ENCODE assay signal across 26 mouse cellular contexts in genomic region chr11:46126317-46126716, GRCm38 (mm10). TPM values are rescaled to one million over a fixed set of nuclear protein-coding genes. Genes with fewer than 3 reads are reported as not detected.
DNase-seq lines count a peak whose midpoint lies in the region; TF ChIP-seq lines count a peak whose summit lies in the region.
"Had no signal": no experiment of that assay in that cellular context is flagged by ENCODE, and none has a peak within 500 bp of the region (broad histone marks: within the 10 kb centered on the region; RNA-seq: fewer than 3 reads in every experiment).

No protein-coding gene starts in this region.

- peaks cover 4% of the 10 kb centered on the region; the same call in 1 of the 2 replicates for H3K36me3 ChIP-seq in spleen, adult 2 months (ENCODE audit: control insufficient read depth, insufficient read depth, low read length)
- H3K36me3 ChIP-seq in CH12.LX (replicated peaks in 1 of 2; ENCODE audit: control insufficient read depth in 1 of 2, insufficient read depth in 1 of 2, low read length in 1 of 2) = peaks cover 0 to under 1% of the 10 kb centered on the region in 2 experiments
- peaks cover 8% of the 10 kb centered on the region for H3K36me3 ChIP-seq in heart, adult 2 months (ENCODE audit: control insufficient read depth, insufficient read depth, low read length)

- peaks cover 33% of the 10 kb centered on the region for H3K4me1 ChIP-seq in spleen, adult 2 months (ENCODE audit: control insufficient read depth, insufficient read depth, insufficient read length)
- H3K4me1 ChIP-seq in CH12.LX (ENCODE audit: control insufficient read depth in 1 of 2, insufficient read depth in 2 of 2) = peaks cover 23 to 67% of the 10 kb centered on the region in 2 experiments
- H3K4me1 ChIP-seq in heart, adult 2 months (ENCODE audit: control insufficient read depth, insufficient read depth, low read length) = peaks cover 19% of the 10 kb centered on the region
- H3K4me1 ChIP-seq: embryonic facial prominence, embryonic 12.5 days; embryonic facial prominence, embryonic 15.5 days; hindbrain, embryonic 10.5 days; hindbrain, embryonic 13.5 days; intestine, embryonic 15.5 days had no signal

- TF ChIP-seq RAD21 in CH12.LX (IDR thresholded peaks at IDR 0.05; ENCODE audit: low read depth, low read length) = no peak; the same call in 1 of the 2 replicates

- WGBS in spleen, adult 2 months = 30% methylated on average over 7 of the region's 7 CpGs
- WGBS in heart, adult 2 months = 90% methylated on average over 7 of the region's 7 CpGs

- no peaks in the 10 kb centered on the region for H3K9me3 ChIP-seq in CH12.LX (replicated peaks; ENCODE audit: low read length)
- H3K9me3 ChIP-seq: embryonic facial prominence, embryonic 12.5 days; embryonic facial prominence, embryonic 15.5 days; heart, embryonic 12.5 days; heart, embryonic 15.5 days; hindbrain, embryonic 10.5 days; hindbrain, embryonic 13.5 days; intestine, embryonic 15.5 days had no signal

- no peak for TF ChIP-seq POLR2A in spleen, adult 2 months (IDR thresholded peaks at IDR 0.05; ENCODE audit: low read depth, low read length)
- TF ChIP-seq POLR2A in CH12.LX (IDR thresholded peaks at IDR 0.05; ENCODE audit: low read depth, low read length) = no peak
- no peak for TF ChIP-seq POLR2A in heart, adult 2 months (IDR thresholded peaks at IDR 0.05; ENCODE audit: insufficient read depth, low read depth, low read length)

- peak overlapping the region; percentile 92 for H3K4me2 ChIP-seq in CH12.LX (ENCODE audit: insufficient read depth, low read depth, poor library complexity, severe bottlenecking)
- H3K4me2 ChIP-seq: embryonic facial prominence, embryonic 12.5 days; embryonic facial prominence, embryonic 15.5 days; heart, embryonic 12.5 days; heart, embryonic 15.5 days; hindbrain, embryonic 13.5 days; intestine, embryonic 15.5 days had no signal

- TF ChIP-seq EP300 in CH12.LX (IDR thresholded peaks at IDR 0.05; ENCODE audit: low read length) = peak; percentile 41; the same call in 1 of the 2 replicates
- no peak for TF ChIP-seq EP300 in heart, adult 2 months (IDR thresholded peaks at IDR 0.05; ENCODE audit: insufficient read depth, low read depth, low read length)

- in situ Hi-C loops in CH12.LX (cut with MboI; ENCODE audit: low pct_ligation_motif_present, low pct_unique_long_range_greater_than_20kb, low sequenced_read_pairs) = loop anchor here (5.0 to 25.0 kb wide), 2 partner anchors 64 to 164 kb away; partner anchors contain the start of gene Thg1l

- peak overlapping the region; percentile 99 for H3K27ac ChIP-seq in spleen, adult 2 months (ENCODE audit: insufficient read depth, low read length)
- H3K27ac ChIP-seq in CH12.LX (ENCODE audit: insufficient read depth, low read depth) = no peak overlapping the region
- H3K27ac ChIP-seq in heart, adult 2 months = no peak overlapping the region
- H3K27ac ChIP-seq: embryonic facial prominence, embryonic 12.5 days; embryonic facial prominence, embryonic 15.5 days; hindbrain, embryonic 10.5 days; hindbrain, embryonic 13.5 days; intestine, embryonic 15.5 days had no signal

- DNase-seq in spleen, adult 2 months (ENCODE audit: low read depth in 1 of 2, low spot score in 2 of 2) = peak; percentile 36 to 39
- DNase-seq in spleen, adult 12 weeks (ENCODE audit: low spot score) = no peak
- DNase-seq in B cell, adult 2 months = peak; percentile 48 to 54
- peak; percentile 73 for DNase-seq in CH12.LX (ENCODE audit: extremely low read depth)
- no peak for DNase-seq in heart, adult 2 months
- no peak for DNase-seq in adrenal gland, adult (ENCODE audit: inconsistent age in 2 of 2, low spot score in 1 of 2)
- DNase-seq: adrenal gland, adult 8-10 months; adrenal gland, postnatal 36 days; cerebellum, adult 11 months; cerebellum, adult 2 months; cerebellum, adult 9-11 months; cerebellum, postnatal 25 days; forebrain, postnatal 0 days; gastrocnemius, adult 2 months; gastrocnemius, postnatal 14 days; heart, postnatal 10 days; heart, postnatal 36 days had no signal

- intact Hi-C loops in heart, adult 2 months (cut with DNase I) = loop anchor here (10.0 kb wide), 1 partner anchor 182 kb away; the partner anchor contains the start of gene Lsm11

- H3K9ac ChIP-seq in CH12.LX (ENCODE audit: insufficient read depth, low read depth) = no peak overlapping the region; the same call in 1 of the 2 replicates
- H3K9ac ChIP-seq in heart, adult 2 months (ENCODE audit: low read depth, low read length) = no peak overlapping the region
- H3K9ac ChIP-seq: embryonic facial prominence, embryonic 12.5 days; embryonic facial prominence, embryonic 15.5 days; forebrain, postnatal 0 days; heart, embryonic 12.5 days; heart, embryonic 15.5 days; hindbrain, embryonic 13.5 days; intestine, embryonic 15.5 days had no signal

- no peaks in the 10 kb centered on the region for H3K79me2 ChIP-seq in CH12.LX (replicated peaks; ENCODE audit: control insufficient read depth, extremely low read depth, insufficient read depth, poor library complexity, severe bottlenecking)
- H3K79me2 ChIP-seq in heart, adult 2 months (replicated peaks; ENCODE audit: control insufficient read depth, insufficient read depth, low read length) = no peaks in the 10 kb centered on the region

- no peak overlapping the region for H3K4me3 ChIP-seq in spleen, adult 2 months (ENCODE audit: extremely low read depth, insufficient read depth, insufficient read length)
- H3K4me3 ChIP-seq in CH12.LX (replicated peaks in 1 of 3; ENCODE audit: low read depth in 2 of 3, low read length in 2 of 3, poor library complexity in 1 of 3) = no peak overlapping the region
- H3K4me3 ChIP-seq in heart, adult 2 months = no peak overlapping the region
- H3K4me3 ChIP-seq: embryonic facial prominence, embryonic 12.5 days; embryonic facial prominence, embryonic 15.5 days; gastrocnemius, adult 2 months; heart, embryonic 12.5 days; heart, embryonic 15.5 days; hindbrain, embryonic 10.5 days; hindbrain, embryonic 13.5 days; intestine, embryonic 15.5 days had no signal

- no peak for TF ChIP-seq CTCF in spleen, adult 2 months (IDR thresholded peaks at IDR 0.05; ENCODE audit: extremely low read depth, insufficient read depth, insufficient read length, insufficient replicate concordance)
- TF ChIP-seq CTCF in CH12.LX (conservative IDR thresholded peaks at IDR 0.05 in 1 of 2, IDR thresholded peaks at IDR 0.05 in 1 of 2; ENCODE audit: low read depth in 2 of 2, low read length in 2 of 2) = no peak
- no peak for TF ChIP-seq CTCF in heart, adult 2 months (IDR thresholded peaks at IDR 0.05)

- no peaks in the 10 kb centered on the region for H3K27me3 ChIP-seq in spleen, adult 2 months (ENCODE audit: control insufficient read depth, insufficient read depth, low read length)
- no peaks in the 10 kb centered on the region for H3K27me3 ChIP-seq in CH12.LX (replicated peaks)
- no peaks in the 10 kb centered on the region for H3K27me3 ChIP-seq in heart, adult 2 months (ENCODE audit: control insufficient read depth, insufficient read depth, low read length)
- H3K27me3 ChIP-seq: embryonic facial prominence, embryonic 12.5 days; embryonic facial prominence, embryonic 15.5 days; heart, embryonic 12.5 days; heart, embryonic 15.5 days; hindbrain, embryonic 13.5 days; intestine, embryonic 15.5 days had no signal

- dilution Hi-C loops in CH12.LX (cut with MboI; ENCODE audit: extremely low pct_ligation_motif_present, extremely low pct_unique_long_range_greater_than_20kb, low sequenced_read_pairs) = no loop called here

TF ChIP-seq in CH12.LX, 34 proteins besides CTCF, POLR2A, EP300 and RAD21:
- TF ChIP-seq CHD1 (IDR thresholded peaks at IDR 0.05; ENCODE audit: low read depth, low read length) = peak; percentile 51; the same call in 1 of the 2 replicates
- no peak; the same call in 1 of the 2 replicates for TF ChIP-seq IRF4 (IDR thresholded peaks at IDR 0.05; ENCODE audit: low read depth, low read length)
- no peak for TF ChIP-seq MXI1 (IDR thresholded peaks at IDR 0.05; ENCODE audit: low read depth, low read length)
- peak; percentile 41 for TF ChIP-seq BHLHE40 (IDR thresholded peaks at IDR 0.05; ENCODE audit: low read depth, low read length)
- TF ChIP-seq MEF2A (IDR thresholded peaks at IDR 0.05; ENCODE audit: borderline replicate concordance, low read depth, low read length) = peak; percentile 33; the same call in 1 of the 2 replicates
- TF ChIP-seq ELF1 (IDR thresholded peaks at IDR 0.05; ENCODE audit: low read depth, low read length) = 0 out of 2 replicates have a peak, but pooled peaks have one; percentile 26
- peak; percentile 23; the same call in 1 of the 2 replicates for TF ChIP-seq CHD2 (IDR thresholded peaks at IDR 0.05; ENCODE audit: low read length)
TF ChIP-seq in CH12.LX: peak in this region for 5.

RNA-seq across cellular contexts. Expression of gene Nipal4, which starts 40.0 kb away (rescaled TPM):
- polyA plus RNA-seq in spleen, adult 2 months (2012; rRNA removed) = 0.57 and 0.90 TPM in 2 replicates
- 0.08 TPM in 2 replicates for total RNA-seq in CH12.LX (2012; rRNA removed)
- total RNA-seq in CH12.LX (2014; rRNA removed) = not detected in 2 replicates
- polyA plus RNA-seq in CH12.LX (2012; ENCODE audit: insufficient read length, low read depth) = not detected in 2 replicates
- total RNA-seq in heart, adult 2 months (2021) = under 1 TPM; 0.11 to 0.18 TPM
- polyA plus RNA-seq in heart, adult 2 months (2012; rRNA removed) = 0.18 and 0.20 TPM in 2 replicates
- total RNA-seq: adrenal gland, postnatal 36 days; common myeloid progenitor, adult 5-6 weeks; gastrocnemius, adult 2 months; MEL had no signal

Comparison
In these comparisons a context has a peak if more than half of its experiments do, and no peak if none do; other contexts are left out.
1. DNase-seq: peak in spleen, adult 2 months (2 of 2), B cell, adult 2 months (2 of 2) and CH12.LX (single experiment); none in spleen, adult 12 weeks (single experiment), heart, adult 2 months (0 of 2) and adrenal gland, adult (0 of 2).